Mouse (Mus musculus): ENCODE measurements around the gene Crmp1. TPM values are rescaled to one million over a fixed set of nuclear protein-coding genes. Genes with fewer than 3 reads are reported as not detected.

Crmp1 gene
- total and polyA plus RNA-seq, 3 experiments = not detected

GRCm38 (mm10) chr5:37326675-37327074, 84.9 kb downstream of the Crmp1 start:
- no peak overlapping the region for H3K27ac ChIP-seq (ENCODE audit: control insufficient read depth, low read depth, low read length)
- no peak overlapping the region for H3K4me3 ChIP-seq (ENCODE audit: control insufficient read depth in 1 of 2, insufficient read depth in 1 of 2, low read depth in 2 of 2, low read length in 2 of 2)
- H3K36me3 ChIP-seq (ENCODE audit: control insufficient read depth in 1 of 2, insufficient read depth in 2 of 2, low read length in 2 of 2) = no peaks in the 10 kb centered on the region
- H3K4me1 ChIP-seq (ENCODE audit: control insufficient read depth in 1 of 2, insufficient read depth in 2 of 2, low read length in 2 of 2) = no peaks in the 10 kb centered on the region
- H3K27me3 ChIP-seq (ENCODE audit: control insufficient read depth in 1 of 2, insufficient read depth in 2 of 2, low read length in 2 of 2) = no peaks in the 10 kb centered on the region
- H3K9me3 ChIP-seq (replicated peaks; ENCODE audit: insufficient read depth, low read length) = no peaks in the 10 kb centered on the region
- no peaks in the 10 kb centered on the region for H3K79me2 ChIP-seq (ENCODE audit: control insufficient read depth, insufficient read depth, low read length, poor library complexity)
- no peak for TF ChIP-seq CTCF (IDR thresholded peaks at IDR 0.05 in 2 of 3, conservative IDR thresholded peaks at IDR 0.05 in 1 of 3; ENCODE audit: control insufficient read depth in 1 of 3, insufficient read depth in 1 of 3, low read depth in 2 of 3, low read length in 3 of 3, poor library complexity in 1 of 3, severe bottlenecking in 1 of 3)
- no peak for TF ChIP-seq HCFC1 (IDR thresholded peaks at IDR 0.05; ENCODE audit: low read depth, low read length)
- no peak for TF ChIP-seq RAD21 (IDR thresholded peaks at IDR 0.05; ENCODE audit: low read depth, low read length)
- no peak for TF ChIP-seq USF2 (IDR thresholded peaks at IDR 0.05; ENCODE audit: borderline replicate concordance in 1 of 2, insufficient read depth in 1 of 2, low read depth in 1 of 2, low read length in 2 of 2)
- TF ChIP-seq TCF12 (IDR thresholded peaks at IDR 0.05; ENCODE audit: low read depth, low read length) = no peak
- no peak for TF ChIP-seq ZNF384 (IDR thresholded peaks at IDR 0.05; ENCODE audit: low read depth, low read length)
- no peak for TF ChIP-seq UBTF (IDR thresholded peaks at IDR 0.05; ENCODE audit: borderline replicate concordance, insufficient read depth, low read depth, low read length)
- TF ChIP-seq CHD2 (IDR thresholded peaks at IDR 0.05; ENCODE audit: low read length) = no peak
- no peak for TF ChIP-seq POLR2A (IDR thresholded peaks at IDR 0.05; ENCODE audit: control insufficient read depth in 1 of 2, insufficient read depth in 1 of 2, low read depth in 1 of 2, low read length in 2 of 2, poor library complexity in 1 of 2)
- no peak for TF ChIP-seq SIN3A (IDR thresholded peaks at IDR 0.05; ENCODE audit: low read length)
- H3K9ac ChIP-seq (ENCODE audit: control insufficient read depth, low read depth, low read length, poor library complexity, severe bottlenecking) = no peak overlapping the region
- no peak for DNase-seq (ENCODE audit: low read depth, low spot score)

- no peaks in the 10 kb centered on the region for H3K4me1 ChIP-seq (ENCODE audit: control insufficient read depth in 1 of 2, insufficient read depth in 2 of 2, low read length in 2 of 2)
- H3K36me3 ChIP-seq (ENCODE audit: control insufficient read depth in 1 of 2, insufficient read depth in 2 of 2, low read length in 2 of 2) = no peaks in the 10 kb centered on the region
- DNase-seq (ENCODE audit: low read depth, low spot score) = no peak
- no peak overlapping the region for H3K4me3 ChIP-seq (ENCODE audit: control insufficient read depth in 1 of 2, insufficient read depth in 1 of 2, low read depth in 2 of 2, low read length in 2 of 2)
- H3K27me3 ChIP-seq (ENCODE audit: control insufficient read depth in 1 of 2, insufficient read depth in 2 of 2, low read length in 2 of 2) = no peaks in the 10 kb centered on the region
- TF ChIP-seq JUND (IDR thresholded peaks at IDR 0.05; ENCODE audit: low read depth, low read length) (no peak), POLR2AphosphoS5 (IDR thresholded peaks at IDR 0.05; ENCODE audit: borderline replicate concordance, low read depth, low read length) (no peak), MYB (IDR thresholded peaks at IDR 0.05; ENCODE audit: low read depth, low read length) (no peak), ZC3H11A (IDR thresholded peaks at IDR 0.05; ENCODE audit: low read depth, low read length) (no peak), POLR2A (IDR thresholded peaks at IDR 0.05; ENCODE audit: control insufficient read depth in 1 of 2, insufficient read depth in 1 of 2, low read depth in 1 of 2, low read length in 2 of 2, poor library complexity in 1 of 2) (no peak), TCF12 (IDR thresholded peaks at IDR 0.05; ENCODE audit: low read depth, low read length) (no peak), HCFC1 (IDR thresholded peaks at IDR 0.05; ENCODE audit: low read depth, low read length) (no peak), MAZ (IDR thresholded peaks at IDR 0.05; ENCODE audit: low read depth, low read length) (no peak), POLR2AphosphoS2 (IDR thresholded peaks at IDR 0.05; ENCODE audit: low read length) (no peak), TBP (IDR thresholded peaks at IDR 0.05; ENCODE audit: low read depth, low read length) (no peak), NRF1 (IDR thresholded peaks at IDR 0.05; ENCODE audit: insufficient read depth, low read depth, low read length, poor library complexity, severe bottlenecking) (no peak), USF2 (IDR thresholded peaks at IDR 0.05; ENCODE audit: borderline replicate concordance in 1 of 2, insufficient read depth in 1 of 2, low read depth in 1 of 2, low read length in 2 of 2) (no peak), RAD21 (IDR thresholded peaks at IDR 0.05; ENCODE audit: low read depth, low read length) (no peak), ZNF384 (IDR thresholded peaks at IDR 0.05; ENCODE audit: low read depth, low read length) (no peak)
- H3K27ac ChIP-seq (ENCODE audit: control insufficient read depth, low read depth, low read length) = no peak overlapping the region
- H3K79me2 ChIP-seq (ENCODE audit: control insufficient read depth, insufficient read depth, low read length, poor library complexity) = no peaks in the 10 kb centered on the region
- H3K9ac ChIP-seq (ENCODE audit: control insufficient read depth, low read depth, low read length, poor library complexity, severe bottlenecking) = no peak overlapping the region
- no peaks in the 10 kb centered on the region for H3K9me3 ChIP-seq (replicated peaks; ENCODE audit: insufficient read depth, low read length)
Measured at GRCm38 (mm10) chr5:37330449-37331132, 88.9 kb downstream of the Crmp1 start.

Data from MEL (cell line).